Mouse (Mus musculus) inflammation-experienced regulatory T-cells, adult 6 months (primary cell): ENCODE data around the gene Stxbp4. TPM values are rescaled to one million over a fixed set of nuclear protein-coding genes. Genes with fewer than 3 reads are reported as not detected.

ENCODE experiments used
- ATAC-seq: one replicate; pipeline ENCODE4 v1.8.0; 2017
- polyA plus RNA-seq, 3 experiments: library from polyadenylated mRNA; unstranded; fragments of 100-300 nt; shearing (Covaris generic); gene quantifications; one replicate each; pipeline ENCODE4 v1.2.1; 2017

Gene Stxbp4
- polyA plus RNA-seq, 3 experiments from 2014 or later = 2.1 to 5.4 (median 3.6) TPM

DNA sequence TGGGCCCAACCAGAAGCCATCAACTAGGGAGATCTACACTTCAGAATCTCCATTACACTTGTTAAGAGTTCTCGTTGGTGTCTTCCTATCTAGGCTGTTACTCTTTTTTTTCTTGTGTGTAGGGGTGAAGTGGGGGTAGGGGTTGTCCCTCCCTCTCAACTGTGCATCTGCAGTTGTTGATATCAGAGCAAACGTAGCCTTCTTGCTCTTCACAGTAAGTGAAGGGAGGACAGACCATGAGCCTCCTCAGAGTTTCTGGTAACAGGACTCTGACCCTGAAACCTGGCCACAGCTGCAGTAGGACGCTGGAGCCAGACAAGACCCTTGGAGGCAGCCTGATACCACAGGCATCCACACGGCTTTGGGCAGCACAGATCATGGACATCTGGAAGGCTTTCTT, 81.4 kb downstream of the Stxbp4 start:
- no peak for ATAC-seq

DNA sequence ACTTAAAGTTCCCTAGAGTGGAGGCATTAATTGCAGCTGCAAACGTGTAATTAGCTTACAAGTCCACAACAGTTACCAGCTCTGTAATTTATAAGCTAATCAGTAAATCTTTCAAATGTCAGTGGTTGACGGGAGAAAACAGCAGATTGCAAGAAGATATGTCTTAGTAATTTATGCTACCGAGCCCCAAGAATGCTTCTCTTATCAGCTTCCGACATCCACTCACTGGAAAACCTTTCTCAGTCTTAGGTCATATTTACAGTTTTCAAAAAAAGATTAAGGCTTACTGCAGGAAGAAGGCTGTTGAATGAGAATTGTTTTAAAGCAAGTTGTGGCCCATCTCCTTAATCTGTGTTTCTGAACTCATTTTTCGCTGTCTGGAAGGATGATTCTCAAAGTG, 83.9 kb downstream of the Stxbp4 start:
- ATAC-seq = no peak

DNA sequence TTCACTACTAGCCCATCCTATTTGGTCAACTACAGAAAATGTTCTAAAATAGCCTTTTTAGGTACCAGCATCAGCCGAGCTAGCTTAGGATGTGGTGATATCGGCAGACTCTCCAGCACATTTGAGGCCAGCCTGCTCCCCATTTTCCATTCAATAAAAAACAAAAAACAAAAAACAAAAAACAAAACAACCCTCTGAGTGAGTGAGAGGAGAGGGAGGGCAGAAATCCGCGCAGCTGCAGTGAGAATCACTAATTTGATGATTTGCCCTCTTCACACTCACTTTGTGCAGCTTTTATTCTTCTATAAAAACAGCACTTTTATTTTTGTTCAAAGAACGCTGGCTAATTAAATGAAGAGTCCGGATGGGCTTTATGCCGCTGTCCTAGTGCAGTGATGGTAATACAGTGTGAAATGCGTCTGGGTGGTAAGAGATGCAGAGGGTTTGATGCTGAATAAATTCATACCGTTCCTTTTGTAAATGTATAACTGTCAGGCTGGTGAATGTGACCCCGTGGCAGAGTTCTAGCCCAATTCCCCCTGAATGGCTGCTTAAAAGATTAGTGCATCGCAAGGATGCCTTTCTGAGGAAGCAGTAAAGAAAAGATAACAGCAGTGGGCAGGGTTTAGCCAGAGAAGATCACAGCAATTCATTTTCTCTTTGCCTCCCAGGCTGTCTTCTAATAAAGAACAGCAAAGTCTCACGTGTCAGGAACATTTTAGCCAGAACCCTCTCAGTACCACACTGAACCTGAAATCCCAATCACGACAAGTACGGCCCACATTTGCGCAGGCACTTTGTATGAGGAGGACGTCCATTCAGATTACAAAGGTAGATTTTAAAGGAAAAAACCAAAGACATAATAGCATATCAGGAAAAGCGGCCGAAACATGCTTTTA, 85.3 kb downstream of the Stxbp4 start:
- no peak for ATAC-seq

DNA sequence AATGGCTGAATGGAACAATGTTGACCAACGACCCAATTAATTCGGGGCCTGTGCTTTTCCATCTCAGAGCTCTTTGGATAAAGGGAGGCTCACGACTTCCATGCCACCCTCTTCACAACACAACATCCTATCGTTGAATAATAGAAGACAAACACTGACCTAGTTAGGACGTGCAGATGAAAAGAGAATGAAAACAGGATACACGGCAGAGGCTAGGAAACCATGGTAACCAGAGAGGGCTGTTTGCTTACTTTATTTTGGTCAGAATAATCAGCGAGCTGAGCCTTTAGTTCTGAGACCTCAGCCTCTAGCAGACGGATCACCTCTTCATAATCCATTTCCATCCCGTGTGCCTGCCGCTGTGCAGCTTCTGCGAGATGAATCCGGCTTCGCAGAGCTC, 89.3 kb downstream of the Stxbp4 start:
- peak; percentile 76 for ATAC-seq

DNA sequence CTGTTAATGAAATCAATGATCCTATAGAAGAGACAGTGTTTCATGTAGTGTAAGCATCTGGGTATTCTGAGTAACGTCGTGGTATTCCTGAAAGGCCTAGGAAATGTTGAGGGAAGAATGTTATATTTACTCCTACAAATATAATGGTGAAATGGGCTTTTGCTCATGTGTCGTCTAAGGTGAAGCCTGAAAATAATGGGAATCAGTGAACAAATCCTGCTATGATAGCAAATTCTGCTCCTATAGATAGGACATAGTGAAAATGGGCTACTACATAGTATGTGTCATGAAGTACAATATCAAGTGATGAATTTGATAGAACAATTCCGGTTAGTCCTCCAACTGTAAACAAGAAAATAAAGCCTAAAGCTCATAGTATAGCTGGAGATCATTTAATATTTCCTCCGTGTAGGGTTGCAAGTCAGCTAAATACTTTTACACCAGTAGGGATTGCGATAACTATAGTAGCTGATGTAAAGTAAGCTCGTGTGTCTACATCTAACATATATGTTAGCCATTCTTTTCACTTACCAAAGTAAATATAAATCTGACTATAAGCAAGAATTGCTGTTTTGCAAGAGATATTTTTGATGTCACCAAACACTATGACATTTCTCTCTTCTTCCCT, 99.1 kb downstream of the Stxbp4 start:
- peak; percentile 100 for ATAC-seq

DNA sequence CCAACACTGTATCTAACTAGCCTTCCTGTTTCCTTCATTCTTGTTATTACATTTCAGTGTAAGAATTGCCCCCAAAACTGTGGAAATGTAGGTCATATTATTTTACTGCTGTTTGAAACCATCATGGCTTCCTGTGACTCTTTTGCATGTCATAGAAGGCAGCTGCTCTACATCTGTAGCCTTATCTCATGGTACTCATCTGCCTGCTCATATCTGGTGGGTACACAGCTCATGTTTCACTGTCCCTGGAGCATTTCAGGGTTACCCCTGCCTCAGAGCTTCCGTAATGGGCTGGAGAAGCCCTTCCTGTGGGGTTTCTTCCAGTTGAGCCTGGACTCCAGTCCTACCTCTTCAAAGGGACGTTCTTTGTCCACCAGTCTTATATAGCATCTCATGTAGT, 112.6 kb downstream of the Stxbp4 start:
- no peak for ATAC-seq

DNA sequence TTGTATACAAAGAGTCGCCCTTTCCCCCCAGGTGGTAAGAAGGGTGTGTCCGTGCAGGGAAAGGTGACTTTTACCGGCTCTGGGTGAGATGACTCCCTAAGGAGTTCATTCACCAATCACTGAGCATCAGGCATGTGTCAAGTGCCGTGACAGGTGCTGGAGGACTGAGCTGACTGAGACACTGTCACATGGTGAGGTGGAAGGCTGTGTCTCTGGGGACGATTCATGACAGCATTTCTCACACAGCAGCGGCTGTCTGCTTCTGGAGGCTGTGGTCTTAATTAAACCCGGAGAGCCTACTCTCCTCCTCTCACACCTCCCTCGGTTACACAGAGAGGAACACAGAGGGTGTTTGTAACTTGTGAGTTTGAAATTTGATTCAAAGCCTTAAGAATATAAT, 116.8 kb downstream of the Stxbp4 start:
- no peak for ATAC-seq

DNA sequence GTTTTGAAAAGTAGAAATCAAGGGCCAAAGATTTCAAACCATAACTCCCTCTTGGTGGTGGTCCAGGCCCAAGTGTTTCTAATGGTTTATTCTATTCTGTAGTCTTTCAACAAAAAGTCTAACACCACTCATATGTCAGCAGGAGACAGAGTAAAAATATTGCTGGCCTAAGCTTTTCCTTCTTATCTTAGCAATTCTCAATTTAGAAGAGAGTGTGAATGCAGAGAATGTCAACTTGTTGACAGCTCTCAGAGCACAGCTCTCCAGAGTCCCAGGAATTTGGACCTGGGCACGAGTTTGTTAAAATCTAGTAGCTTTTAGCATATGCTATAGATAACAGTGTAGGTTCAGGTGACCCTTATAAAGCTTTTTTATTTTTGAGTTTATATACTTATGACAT, 120.1 kb downstream of the Stxbp4 start:
- ATAC-seq = no peak

DNA sequence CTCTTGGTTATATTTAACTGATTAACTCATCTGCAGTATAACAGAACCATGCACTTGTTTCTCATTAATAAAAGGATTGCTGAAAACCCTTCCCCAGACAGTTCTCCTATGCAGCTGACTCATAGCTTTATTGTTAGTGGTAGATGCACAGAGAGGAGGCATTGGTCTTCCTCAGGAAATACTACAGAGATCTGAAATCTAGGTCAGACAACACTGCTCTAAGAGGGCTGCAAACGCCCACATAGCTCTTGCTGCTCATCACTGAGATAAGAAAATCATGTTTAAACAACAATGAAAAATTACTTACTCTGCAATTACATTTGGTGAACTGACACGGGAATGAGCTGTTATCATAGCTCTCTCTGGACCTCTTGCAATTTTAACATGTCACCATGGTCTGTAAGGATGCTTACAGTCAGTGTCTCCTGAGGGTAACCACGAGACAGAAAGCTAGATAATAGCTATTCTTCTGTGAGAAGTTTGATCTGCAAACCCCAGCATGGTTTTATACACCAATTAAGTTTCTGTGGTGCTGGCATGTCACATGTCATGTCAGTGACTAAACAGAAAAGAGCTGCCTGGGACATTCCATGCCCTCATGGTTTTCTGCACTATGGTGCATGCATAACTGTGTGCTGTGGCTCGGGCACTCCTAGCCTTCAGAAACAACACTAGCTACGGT, 125.2 kb downstream of the Stxbp4 start:
- ATAC-seq = peak; percentile 89

DNA sequence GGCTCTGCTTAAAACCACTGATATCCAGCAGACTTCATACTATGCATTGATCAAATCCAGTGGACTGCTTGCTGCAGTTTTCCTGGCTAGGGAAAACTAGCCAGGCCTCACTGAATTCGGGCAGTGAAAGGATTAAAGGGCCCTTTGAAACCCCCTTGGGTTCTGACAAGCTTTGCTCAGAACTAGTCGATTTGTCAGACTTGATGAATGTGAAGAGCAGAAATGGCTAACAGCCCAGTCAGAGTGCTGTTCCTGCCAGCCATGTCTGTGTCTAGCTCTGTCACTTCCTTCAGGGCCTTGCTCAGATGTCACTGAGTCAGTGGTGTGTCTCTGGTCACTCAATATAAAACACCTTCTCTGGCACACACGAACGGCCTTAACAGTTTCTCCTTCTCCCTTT, 136.0 kb downstream of the Stxbp4 start:
- no peak for ATAC-seq

DNA sequence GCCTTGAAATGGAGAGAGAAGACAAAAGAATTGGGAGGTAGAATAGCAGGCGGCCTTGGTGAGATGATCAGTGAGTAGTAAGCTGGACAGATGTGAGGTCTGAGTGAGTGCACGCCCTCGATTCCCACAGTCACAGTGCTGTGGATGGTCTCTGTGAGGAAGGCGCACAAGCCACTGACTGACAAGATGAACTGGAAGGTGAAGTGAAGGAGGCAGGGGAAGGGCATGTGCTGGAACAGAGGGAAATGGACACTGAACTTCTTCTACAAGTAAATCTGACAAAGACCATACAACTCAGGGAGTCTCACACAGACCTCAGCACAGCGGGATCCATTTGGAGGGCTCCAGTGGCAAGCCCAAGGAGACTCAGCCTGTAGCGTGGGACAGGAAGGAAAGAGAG, 138.0 kb downstream of the Stxbp4 start:
- ATAC-seq = no peak

DNA sequence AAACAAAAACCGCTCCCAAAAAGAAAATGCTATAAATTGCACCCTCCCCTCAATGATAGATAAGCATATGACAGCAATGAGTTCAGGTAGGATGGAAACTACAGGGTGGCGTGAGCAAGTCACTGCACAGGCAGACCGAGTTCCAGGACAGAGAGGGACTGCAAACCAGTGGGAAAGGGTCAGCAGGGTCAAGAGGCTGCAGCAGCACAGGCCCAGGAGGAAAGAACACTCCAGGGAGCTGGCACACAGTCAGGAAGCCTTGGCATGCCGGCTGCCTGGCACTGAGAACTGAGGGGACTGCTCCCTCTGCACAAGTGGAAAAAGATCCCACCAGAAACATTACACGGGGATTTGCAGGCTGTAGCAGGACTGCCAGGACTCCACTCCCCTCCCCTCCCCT, 139.4 kb downstream of the Stxbp4 start:
- ATAC-seq = no peak

DNA sequence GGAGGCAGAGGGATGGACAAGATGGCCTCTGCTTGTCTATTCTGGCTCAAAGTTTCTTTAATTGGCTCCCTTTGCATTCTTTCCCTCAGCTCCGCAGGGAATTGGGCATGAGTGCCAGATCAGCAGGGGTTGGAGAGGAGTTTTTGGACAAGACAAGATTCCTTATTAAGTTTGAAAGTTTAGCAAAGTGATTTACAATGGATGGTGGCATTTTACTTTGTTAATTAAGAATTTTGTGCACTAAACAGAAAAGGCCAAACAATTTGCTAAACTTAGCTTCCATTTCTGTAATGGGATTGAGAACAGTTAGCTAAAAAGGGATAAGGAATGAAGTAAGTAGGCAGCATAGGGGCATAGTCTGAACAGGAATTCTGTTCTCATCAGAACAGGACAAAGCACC, 142.9 kb downstream of the Stxbp4 start:
- ATAC-seq = no peak

DNA sequence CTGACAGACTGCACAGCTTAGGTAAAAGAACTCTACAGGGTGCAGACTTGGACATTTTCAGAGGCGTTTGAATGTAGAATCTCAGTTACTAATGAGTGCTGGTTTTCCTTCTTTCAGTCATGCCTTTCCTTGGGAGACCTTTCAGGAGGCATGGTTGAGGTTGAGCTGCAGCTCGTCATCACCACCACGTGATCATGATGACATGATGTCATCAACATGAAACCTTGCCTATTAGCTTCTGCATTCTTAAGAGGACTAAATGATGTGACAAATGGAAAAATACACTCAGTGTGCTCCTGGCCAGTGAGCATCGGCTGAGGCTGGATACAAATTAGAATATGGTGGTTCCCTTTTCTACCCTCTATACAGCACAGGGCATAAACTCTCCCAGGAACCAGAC, 145.4 kb downstream of the Stxbp4 start:
- no peak for ATAC-seq

DNA sequence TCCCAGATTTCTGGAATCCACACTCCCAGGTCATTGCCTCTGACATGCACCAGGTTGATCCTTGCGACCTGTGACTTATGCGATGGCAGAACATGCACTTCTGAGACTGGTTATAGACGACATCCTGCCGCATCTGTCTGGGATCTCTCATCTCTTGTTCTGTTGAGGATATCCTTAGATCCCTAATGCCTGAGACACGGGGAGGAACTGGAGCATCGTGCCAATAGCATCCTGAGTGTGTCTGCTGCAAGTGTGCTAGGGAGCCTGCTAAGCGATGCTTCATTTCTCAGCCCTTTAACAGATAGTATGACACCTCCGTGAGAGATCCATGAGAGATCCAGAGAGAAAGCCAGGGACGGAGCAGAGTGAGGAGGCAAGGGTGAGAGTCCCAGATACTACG, 148.7 kb downstream of the Stxbp4 start:
- no peak for ATAC-seq

DNA sequence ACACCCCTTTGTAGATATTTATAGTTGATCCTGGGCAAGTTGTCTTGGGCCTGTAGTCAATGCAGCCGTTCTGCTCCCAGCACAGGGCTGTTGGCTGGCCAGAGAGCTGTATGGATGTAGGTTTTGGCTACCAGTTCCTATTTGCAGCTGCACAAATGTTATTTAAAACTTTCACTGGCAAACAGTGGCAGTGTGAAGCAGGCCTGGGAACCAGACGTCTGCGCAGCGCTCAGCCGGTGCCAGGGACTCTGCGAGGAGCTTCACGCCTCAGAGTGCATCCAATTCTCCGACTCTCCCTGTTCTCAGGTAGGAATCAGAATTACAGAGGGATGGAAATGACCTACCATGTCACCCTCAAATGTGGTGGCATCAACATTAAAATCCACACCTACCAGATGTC, 150.2 kb downstream of the Stxbp4 start:
- ATAC-seq = no peak

DNA sequence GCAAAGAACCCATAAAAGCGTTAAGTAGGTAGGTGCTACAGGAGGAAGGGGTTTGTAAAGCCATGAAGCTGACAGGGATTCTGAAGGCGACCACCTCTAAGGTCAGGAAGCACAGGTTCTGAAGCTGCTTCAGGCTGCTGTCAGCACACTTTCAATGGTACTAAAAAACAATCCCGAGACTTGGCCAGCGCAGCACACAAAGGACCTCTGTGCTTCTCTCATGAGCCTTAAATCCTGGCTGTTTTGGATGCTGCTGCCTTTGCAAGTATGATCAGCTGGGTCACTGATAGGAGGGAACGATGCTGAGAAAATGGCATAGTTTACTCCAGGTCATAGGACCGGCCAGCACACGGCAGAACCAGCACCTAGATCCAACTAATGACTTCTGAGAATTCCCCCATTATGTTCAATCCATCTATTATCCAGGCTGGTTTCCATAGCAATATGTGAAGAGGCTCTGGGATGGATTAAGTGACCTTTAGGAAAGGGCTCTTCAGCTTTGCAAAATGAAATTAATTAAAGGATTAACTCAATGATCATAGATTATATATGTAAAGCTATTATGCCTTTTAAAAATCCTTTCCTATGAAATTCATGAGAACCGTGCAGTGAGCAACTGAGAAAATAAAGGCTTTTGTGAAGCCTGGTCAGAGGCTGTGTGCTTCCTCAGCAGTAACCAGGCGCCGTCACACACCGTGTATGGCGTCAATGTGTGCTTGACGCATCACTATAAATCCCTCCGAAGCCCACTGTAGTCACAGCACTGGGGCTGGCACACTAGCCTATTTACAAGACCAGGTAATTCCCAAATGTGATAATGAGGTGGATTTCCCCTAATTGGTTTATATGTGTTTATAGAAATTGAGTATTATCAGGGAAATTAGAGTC, 152.9 kb downstream of the Stxbp4 start:
- no peak for ATAC-seq

DNA sequence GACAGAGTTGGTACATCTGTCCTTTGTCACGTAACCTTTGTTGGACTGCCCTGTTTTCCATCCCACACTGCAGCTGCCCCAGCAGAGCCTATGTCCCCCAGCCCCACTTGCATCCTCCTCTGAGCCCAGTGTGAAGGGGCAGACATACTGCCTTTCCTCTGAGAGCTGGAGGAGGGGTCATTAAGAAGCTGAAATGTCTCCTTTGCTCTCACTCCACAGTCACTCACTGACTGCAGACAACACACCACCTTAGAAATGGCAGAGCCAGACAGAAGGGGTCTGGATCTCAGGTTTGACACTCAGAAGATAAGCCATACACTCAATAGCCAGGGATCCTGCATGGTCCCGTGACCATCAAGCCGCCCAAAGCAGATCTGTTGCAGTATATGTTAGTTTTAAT, 154.1 kb downstream of the Stxbp4 start:
- no peak for ATAC-seq

DNA sequence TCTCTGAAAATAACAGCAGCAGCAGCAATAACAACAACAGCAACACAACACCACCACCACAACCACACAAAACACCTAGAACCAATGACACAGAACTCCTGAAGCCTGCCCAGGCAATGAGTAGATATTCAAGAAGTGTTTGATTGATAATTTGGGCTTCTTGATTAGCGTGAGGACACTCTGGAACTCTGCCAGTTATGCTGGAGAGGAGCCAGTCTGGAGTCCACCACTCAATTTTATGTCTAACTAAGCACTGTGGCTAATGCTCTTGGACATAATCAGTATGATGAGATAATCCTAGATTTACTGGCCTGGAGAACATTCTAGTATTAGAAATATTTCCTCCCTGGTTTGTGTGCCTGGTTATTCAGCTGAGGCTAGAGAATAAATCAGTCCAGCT, 156.1 kb downstream of the Stxbp4 start:
- ATAC-seq = no peak

DNA sequence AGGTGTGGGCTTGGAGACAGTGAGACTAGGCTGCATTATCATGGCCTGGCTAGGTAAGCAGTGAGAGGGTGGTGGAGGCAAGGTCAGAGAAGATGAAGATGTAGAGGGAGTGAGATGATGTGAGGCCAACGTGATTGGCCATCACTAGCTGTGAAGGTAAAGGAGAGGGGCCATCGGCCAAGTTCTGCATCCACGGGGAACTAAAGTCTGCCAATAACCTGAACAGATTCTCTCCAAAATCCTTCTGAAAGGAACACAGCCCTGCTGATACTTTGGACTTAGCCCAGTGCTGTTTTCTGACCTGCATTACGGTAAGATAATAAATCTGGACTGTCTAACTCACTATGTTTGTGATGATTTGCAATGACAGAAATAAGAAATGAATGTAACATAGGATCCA, 167.6 kb downstream of the Stxbp4 start:
- ATAC-seq = no peak

DNA sequence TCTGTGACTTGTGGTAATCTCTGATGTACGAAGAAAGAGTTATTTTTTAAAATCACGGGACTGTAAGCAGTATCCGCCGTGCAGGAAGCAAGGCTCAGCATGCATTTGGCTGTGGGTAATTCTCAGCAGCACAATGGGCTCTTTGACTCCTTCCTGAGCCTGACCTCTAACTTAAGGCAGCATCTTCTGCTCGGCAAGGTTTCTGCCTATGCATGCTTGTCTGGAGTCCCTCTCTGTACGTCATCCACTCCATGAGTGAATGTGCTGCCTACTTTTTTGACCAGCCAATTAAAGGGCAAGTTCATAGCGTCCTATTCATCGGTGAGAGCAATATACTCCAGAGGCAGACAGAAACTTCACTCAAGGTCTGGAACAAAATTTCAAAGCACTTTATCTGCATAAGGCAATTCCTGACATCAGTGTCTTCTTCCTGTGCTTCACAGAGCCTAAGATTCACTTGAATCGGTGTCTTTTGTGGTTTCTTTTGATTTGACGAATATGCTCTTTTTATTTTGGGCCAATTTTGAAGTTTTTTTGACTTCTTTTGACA, 173.8 kb downstream of the Stxbp4 start:
- no peak for ATAC-seq

DNA sequence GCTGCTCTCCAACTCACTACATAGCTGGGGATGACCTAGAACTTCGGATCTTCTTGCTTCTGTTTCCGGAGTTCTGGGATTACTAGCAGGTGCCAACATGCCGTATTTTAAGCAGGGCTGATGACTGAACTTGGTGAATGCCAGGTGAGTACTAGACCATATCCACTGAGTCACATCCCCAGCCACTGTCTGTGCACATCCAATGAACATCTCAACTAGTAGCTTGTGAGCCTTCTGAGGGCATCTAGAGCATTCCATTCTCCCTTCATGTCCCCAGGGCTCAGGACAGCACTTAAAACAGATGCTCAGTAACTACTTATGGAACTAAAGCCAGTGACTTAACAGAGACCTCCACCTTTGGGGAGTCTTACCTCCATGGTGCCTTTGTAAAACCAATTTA, 177.4 kb downstream of the Stxbp4 start:
- no peak for ATAC-seq
